Mouse (Mus musculus): ENCODE data around the gene St5.

The St5 gene

DNA sequence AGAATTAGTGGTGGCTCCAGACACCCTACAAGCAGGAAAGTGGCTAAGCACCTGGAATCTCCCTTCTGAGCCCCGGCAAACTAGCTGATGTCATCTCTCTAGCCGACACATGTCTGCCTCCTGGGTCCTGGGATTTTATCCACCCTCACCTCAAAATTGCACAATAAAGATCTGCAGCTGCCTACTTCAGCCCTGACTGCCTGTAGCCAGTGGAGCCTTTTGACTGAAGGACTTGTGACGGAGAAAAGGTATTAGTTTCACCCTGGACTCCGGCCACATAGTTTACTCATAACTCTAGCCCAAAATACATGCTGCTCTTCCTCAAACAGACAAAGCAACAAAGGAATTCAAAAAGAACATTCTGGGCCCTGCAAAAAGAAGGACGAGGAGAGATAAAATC, 66.0 kb downstream of the St5 start:
- DNase-seq = no peak

DNA sequence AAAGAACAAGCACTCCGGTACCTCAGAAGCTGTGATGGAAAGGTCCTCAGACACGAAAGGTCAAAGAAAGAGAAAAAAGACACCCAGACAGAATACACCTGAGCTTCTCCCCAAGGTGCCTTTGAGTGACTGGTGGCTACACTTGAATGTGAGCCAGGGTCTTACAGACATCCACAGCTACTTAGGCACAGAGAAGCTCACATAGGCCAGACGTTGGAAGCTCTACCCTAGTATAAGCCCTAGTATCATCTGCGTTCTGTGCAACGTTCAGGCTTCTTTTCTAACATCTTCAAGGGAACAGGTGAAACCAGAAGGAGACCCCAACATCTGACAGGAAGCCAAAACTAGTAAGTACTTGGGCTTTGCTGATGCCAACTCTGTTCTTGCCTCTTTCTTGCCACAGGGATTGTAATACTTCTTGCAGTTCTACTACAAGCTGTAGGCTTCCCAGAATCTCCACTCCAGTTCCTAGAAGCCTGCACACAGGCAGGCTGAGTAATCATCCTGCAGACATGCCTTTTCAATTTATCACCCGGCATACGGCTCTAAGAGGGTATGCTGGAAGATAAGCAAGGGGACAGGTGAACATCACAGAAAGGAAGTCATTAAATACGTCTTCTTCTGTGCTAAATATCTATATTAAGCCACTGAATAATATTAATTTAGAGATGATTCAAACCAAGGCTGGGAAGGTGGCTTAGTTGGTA, 67.2 kb downstream of the St5 start:
- no peak for DNase-seq

DNA sequence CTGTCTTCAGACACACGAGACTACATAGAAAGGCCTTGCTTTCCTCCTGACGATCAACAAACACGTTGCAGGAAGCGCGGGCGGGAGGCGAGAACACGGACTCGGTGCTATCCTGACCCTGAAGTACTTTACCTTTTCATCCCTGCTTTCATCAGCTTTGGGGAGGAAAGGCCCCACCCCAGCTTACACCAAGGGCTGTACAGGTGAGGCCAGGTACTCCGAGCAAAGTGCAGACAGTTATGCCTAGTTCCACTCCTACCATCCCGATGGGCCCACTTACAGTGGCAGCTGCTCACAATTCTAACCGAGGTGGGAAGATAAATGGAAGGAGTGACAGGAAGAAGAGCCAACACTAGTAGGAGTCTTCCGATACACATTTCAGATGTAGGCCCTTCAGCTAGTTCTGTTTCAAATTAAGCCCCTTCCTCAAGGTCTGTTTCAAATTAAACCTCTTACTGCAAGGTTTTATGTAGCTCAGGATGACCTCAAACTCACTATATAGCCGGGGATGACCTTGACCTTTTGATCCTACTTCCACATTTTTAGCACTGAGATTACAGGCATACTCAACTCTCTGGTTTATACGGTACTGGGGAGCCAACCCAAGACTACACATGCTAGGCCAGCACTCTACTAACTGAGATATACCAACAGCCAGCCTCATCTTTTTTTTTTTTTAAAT, 69.9 kb downstream of the St5 start:
- no peak for DNase-seq

DNA sequence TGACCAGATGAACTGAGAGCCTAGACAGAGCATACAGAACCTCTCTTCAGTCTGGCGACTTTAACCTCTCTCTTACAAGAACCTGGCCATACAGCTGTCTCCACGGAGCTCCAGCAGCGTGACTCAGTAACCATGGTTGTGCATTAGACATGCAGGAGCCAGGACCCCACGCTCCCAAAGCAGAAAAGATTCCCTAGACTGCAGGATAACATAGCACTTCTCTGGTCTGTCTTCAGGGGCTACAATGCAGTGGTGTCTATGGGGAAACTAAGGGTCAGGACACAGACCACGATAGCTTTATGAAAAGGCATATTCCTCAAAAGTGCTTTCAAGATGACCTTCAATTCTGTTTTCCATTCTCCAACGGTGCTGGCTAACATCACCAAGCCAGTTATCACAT, 72.1 kb downstream of the St5 start:
- DNase-seq = no peak

DNA sequence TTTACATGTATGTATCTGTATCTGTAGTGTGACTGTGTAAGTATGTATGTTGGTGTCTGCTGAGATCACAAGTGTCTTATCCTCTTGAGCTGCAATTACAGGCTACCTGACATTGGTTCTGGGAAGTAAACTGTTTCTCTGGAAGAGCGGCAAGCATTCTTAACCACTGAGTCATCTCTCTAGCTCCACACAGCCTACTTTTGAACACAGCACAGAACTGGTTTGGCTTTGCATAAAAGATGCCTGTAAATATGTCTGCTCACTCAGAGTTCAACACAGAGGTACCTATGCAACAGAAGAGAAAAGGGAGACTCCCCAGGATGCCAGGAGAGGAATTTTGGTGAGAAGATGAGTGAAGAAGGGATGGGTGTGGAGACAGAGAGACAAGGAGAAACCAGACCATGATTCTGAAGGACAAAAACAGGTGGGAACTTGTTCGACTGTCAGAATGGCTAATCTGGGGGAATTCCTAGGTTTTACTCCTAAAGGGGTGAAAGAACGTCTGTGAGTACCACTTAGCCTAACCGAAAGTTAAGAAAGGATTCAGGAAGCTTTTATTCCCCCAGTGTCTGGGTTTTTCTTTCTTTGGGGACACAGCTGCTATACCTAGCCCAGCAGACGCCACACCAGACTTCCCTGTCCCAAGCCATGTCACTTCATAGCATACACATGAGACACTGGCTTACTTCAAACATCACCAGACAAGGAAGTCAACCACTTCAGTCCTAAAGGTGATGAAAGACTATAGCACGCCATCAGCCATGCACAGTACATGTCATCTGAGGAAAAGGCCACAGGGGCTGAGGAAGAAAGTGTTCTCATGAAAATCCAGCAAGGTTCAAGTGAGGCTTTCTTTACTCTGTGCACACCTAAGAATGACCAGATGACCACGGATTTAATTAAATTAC, 73.3 kb downstream of the St5 start:
- no peak for DNase-seq

DNA sequence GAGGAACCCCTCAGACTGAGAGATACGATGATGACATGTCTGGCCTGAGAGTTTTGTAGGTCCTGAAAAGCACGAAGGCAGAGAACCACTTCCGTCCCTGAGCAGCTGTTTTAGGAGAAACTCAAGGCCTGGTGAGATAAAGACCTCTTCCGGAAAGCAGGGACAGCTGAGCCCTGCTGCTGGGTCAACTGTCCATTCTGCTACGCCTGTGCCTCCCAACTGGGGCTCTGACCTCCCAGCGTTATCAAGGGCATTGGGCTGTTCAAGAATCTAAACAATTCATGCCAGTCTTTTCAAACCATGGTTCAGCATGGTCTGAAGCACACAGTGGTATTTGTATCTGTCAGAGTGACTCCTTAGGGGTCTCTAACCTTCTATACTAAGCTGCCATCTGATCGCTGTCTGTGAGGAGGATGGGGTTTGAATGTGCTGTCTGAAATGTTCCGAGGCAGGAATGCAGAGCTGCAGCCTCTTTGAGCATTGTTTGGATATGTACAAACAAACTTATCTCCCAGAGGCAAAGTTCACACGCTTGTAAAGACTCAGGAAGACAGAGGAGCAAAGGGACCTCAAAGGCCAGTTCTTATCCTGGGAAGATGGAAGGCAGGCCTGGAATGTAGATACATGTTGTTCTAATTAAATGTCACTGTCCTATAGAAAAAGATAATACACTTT, 74.3 kb downstream of the St5 start:
- no peak for DNase-seq

DNA sequence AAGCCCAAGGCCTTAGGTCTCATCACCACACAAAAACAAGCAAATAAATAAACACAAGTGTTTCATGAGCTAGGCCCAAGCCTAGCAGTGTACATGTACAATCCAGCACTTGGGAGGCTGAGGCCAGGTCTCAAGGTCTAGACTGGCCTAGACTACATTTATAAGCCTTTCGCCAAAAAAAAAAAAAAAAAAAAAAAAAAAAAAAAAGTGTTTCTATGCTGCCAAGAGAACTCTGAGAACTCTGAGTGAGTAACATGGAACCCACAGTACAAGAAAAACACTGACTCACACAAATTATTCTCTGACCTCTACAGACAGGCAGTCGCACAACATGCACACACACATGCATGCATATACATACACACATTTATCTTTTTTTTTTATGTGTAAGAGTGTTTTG, 75.6 kb downstream of the St5 start:
- DNase-seq = no peak

DNA sequence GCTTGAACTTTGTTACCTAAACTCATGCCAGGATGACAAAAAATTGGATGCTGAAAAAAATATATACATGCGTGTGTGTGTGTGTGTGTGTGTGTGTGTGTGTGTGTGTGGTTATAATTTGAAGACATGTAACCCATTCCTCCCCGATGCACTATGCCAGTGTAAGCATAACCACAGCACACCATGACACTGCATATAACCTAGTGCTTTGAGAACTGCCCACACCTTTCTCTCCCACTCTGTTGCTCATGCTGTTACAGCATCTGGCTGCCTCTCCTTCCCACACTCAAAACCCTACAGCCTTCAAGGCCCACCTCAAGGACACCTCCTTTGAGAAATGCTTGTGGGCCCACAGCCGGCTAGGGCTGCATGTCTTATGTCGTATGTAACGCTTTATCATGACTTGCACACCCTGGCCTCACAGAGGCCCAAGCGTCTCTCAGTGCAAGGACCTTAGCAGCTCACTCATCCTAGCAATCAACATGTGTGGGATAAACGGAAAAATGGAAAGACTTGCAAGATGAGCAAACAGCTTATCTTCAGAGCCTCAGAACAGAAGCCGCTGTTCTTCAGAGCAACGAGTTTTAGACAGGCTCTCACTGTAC, 81.1 kb downstream of the St5 start:
- no peak for DNase-seq

DNA sequence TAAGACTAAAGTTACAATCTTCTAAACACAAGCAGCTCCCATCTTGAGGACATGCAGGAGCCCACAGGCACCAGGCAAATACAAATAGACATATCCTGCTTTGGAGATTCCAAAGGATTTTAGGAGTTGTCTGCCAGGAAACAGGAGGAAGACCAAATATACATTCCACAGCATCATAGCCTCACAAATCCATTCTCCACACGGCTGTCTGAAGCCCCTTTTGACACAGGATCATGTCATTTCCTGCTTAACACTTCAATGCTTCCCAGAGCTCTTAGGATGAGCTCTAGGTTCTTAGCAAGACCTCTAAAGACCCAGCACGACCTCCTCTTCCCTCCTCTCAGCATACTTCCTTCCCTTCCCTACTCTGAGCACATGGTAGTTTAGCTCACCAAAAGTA, 82.4 kb downstream of the St5 start:
- DNase-seq = no peak

DNA sequence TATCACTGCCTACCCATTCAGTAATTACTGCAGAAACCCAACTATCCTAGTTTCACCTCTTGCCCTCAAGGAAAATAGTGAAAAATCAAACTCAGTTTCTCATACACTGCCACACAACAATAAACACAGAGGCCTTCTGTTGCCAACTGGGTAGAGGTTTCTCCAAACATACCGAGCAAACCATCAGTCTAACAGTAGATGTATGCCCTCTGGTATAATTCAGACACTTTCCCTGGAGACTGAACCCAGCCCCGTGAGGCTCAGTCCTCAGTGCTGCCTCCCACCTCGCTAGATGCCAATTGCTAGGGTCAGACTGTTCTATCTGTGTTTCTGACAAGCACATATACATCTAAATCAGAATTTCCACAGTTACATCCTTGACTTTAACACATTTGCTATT, 83.1 kb downstream of the St5 start:
- DNase-seq = no peak

DNA sequence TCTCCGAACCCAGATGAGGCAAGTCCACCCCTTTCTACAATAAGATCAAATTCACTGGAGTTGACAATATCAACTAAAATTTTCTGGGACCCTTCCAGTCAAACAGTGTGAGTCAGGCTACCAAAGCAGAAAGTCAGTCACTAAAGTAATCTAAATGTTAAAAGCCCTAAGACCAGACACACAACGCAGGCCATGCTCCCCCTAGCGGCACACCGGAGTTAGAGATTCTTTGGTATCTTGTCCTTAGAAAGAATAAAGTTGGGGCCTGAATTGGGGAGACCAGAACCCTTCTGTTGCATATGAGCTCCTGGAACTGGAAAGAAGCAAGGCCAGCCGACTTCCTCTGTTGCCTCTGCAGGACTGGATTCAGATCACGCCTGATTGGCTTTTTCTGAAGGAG, 84.7 kb downstream of the St5 start:
- peak in 1 of 2 experiments; percentile 11 for DNase-seq

DNA sequence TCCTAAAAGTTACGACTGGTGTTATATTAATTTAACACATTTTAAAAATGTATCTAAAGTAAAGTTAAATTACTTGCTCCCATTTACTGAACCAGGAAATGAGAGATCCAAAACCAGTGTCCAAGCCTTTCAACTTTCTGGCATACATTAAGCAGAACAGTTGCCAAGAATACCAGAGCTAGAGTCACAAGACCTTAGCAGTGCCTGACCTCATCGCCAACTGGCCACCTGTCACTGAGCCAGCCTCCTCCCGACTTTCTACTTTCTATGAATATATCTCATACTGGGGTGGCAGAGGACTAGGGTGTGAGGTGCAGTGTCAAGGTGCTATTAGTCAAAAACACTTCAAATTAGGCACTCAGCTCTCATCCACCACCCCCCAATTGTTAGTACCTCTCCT, 85.6 kb downstream of the St5 start:
- no peak for DNase-seq

DNA sequence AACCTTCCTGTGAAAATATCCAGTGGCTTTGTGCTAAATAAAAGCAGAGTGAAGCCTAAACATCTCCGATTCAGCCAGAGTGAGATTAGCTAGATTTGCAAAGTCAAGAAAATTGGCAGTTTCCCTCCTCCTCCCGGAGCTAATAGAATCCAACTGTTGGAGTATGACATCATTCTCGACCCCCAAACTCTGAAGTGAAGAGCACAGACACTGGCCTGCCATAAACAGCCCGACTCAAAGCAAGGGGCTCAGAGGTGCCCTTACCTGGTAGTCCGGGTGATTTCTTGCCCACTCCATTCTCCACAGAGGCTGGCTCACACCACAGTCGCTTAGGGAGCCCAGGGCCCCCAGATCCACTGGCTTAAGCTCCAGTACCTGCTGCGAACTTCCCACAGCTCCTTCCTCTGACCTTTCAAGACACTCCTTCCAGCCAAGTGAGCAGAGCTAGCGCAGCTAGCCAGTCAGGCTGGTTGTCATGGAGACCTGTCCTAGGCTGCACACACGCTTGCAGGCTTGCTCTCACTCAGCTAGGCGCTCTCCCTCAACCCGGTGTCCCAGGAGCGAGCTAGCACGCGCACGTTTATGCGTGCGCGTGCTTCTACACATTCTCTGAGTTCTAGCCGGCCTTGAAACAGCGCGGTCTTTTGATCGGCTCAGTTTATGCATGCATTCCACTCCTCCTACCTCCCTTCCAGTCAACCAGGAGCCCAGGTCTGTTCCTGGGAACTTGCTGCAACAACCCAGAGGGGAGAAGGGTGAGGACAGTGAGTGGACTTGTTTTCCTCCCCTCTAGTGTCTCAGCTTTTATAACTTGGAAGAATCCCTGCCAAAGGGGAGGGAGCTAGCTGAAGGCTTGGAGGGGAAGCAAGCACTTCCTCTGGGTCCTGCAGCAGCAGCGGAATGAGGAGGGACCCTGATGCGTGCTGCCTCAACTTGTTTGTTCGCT, 87.1 kb downstream of the St5 start:
- DNase-seq = peak; percentile 11 to 26

DNA sequence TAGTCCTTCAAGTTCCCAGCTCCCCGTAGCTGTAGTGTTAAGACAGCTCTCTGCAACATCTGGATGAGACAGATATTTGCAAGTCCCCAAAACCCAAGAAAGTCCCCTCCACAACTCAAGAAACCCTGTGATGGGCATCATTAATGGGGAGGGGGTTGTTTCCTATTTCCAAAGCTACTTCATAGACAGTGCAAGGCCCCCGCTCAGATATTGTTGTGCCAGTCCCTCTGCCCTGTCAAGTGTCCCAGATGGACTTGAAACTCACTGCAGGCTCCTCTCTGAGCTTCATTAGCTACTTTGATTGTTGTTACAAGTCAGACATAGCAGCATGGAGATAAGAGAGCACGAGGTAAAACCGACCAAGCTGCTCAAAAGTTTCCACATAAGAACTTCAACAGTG, 87.8 kb downstream of the St5 start:
- no peak for DNase-seq

DNA sequence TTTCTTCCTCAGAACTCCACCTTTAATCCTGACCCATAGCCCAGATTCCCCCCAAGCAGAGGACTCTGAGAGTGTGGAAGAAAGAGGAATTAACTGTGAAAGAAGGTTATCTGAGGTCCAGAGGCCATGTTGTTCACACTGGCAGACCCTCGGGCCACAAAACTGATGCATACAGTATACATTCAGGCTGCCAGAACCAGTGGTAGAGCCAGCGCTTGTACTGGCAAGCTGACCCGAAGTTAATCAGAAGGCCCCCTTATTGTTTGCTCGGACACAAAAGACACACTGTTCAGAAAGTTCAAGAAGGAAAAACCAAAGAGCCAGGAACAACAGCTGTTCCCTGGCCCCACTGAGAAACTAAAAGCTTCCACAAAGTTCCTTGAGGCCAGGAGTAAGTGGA, 88.5 kb downstream of the St5 start:
- no peak for DNase-seq

DNA sequence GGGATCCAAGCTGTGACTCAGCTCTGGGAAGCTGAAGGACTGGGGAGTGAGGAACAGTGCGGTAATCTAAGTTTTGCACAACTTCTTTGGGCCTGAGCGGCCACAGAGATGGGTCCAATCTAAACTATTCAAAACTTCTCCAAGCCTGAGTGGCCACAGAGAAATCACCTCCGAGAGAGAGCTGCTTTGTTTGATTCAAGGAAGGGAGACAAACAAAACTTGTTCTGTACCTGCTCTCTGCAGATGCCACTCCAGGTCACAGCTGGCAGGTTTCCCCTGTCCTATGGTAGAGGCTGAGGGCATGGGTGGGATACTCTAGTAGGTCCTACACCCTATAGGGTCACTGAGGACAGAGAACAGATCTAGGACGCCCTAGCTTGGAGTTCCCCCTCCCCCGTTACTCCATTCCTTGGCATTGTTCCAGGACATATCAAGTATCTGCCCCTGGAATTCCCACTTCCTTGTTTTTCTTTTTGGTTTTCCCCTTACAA, 89.8 kb downstream of the St5 start:
- DNase-seq = no peak

DNA sequence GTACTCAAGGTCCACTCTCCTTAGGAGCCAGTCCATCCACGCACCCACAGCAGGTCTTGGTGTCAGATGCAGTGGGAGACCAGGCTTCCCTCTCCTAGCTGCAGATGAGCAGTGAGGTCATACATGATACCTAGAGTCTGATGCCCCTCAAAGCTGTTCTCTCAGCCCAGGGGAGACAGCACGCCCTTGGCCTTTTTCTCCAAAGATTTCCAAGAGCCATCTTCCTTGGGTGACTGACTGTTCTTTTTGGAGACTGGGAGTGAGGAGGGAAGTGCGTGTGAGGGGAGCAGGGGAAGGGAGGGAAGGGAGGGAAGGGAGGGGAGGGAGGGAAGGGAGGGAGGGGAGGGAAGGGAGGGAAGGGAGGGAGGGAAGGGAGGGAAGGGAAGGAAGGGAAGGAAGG, 90.4 kb downstream of the St5 start:
- DNase-seq = no peak

DNA sequence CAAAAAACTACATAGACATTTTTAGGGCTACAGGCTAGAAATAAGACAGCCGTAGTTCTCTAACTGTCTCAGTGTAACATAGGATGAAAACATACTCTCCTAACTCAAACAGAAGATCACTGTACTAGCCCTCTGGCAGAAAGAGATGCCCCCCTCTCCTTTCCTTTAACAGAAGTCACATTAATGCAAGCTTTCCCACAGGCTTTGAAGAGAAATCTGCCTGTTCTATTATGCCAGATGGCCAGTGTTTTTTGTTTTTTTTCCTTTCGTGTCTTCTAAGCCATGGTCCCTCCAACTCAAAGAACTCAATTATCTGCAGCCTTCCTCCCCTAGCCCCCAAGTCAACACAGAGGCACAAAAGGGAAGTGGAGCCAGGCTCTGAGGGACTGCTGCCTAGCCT, 90.9 kb downstream of the St5 start:
- DNase-seq = no peak

DNA sequence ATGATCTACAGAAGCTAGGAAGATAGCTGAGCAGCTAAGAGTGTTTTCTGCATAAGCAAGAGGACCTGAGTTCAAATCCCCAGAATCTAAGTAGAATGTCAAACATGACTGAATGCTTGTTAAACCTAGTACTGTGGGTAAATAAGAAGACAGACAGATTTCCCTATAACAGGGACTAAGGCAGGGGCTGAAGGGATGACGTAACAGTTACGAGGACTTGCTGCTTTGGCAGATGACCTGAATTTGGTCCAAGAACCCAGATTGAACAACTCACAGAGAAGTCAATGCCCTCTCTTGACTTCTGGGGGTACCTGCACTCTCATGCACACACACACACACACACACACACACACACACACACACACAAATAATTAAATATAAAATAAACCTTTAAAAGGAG, 93.1 kb downstream of the St5 start:
- no peak for DNase-seq

DNA sequence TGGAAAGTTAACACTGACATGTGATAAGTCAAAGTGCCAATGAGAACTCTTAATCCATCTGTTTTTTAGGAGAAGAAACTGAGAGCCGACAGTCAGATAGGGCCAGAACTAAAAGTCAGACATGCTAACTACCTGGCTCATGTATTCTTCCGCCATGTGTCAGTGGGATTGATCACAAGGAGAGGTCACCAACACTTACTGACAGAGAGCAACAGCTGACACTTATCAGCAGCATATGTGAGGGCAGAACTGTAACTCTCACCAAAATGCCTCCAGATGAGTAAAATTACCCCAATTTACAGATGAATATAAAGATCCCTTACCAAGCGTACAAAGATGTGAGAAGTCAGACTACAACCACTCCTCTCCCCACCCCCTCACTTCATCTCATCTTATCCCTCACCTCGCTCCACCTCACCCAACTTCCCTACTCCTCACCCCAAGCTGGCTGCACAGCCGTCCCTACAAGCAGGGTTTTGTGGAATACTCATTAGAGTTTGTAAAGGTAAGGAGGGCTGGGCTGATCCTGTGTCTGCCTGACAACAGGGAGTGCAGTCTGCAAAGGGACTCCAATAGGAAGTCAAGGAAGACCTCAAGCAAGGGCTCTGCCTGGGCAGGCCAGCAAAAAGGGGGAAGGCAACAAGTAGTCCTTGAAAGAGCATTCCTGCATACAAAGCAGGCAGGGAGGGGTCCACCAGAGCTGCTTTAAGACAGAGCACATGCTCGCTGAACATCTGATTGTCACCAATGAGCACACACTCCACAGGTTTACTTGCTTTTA, 93.7 kb downstream of the St5 start:
- DNase-seq = no peak

DNA sequence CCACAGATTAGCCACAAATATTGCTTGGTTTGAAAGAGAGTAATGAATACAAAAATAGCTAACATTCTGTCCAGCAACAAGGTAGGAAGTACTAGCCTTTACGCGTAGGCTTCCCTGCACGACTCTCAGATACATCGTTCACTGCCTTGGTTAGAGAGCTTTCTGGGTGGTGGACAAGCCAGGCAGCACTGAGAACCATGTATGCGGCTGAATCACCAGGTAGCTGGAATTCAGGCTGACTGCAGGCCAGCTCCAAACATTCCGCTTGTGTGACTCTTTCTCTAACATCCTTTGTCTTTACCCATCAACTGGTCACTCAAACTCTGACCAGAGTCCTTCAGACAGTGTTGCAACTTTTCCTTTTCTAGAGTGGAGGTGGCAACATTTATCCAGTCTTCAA, 94.6 kb downstream of the St5 start:
- DNase-seq = no peak
